Mouse (Mus musculus): ENCODE measurements around the gene Prpf4.

GRCm38 (mm10) chr4:62431522-62431921 lies 22.9 kb downstream of the Prpf4 start:
- TF ChIP-seq EP300 (IDR thresholded peaks at IDR 0.05) = no peak
- no peak for TF ChIP-seq CTCF (IDR thresholded peaks at IDR 0.05)
